Mouse (Mus musculus): ENCODE data around the gene Batf2.
"Not testable (repeated sequence)": the region's sequence is repeated elsewhere in the genome, so short reads cannot be mapped to it uniquely, and the experiment has no call there.

Gene Batf2

GRCm38 (mm10) chr19:6132171-6132827, 8.5 kb upstream of the Batf2 start:
- DNase-seq (ENCODE audit: low read depth, low spot score) = no peak

GRCm38 (mm10) chr19:6133197-6133596, 7.6 kb upstream of the Batf2 start:
- not testable (repeated sequence) for DNase-seq (ENCODE audit: low read depth, low spot score)

GRCm38 (mm10) chr19:6136397-6136796, 4.4 kb upstream of the Batf2 start:
- DNase-seq (ENCODE audit: low read depth, low spot score) = no peak

- no peak for DNase-seq (ENCODE audit: low read depth, low spot score)
Observed at GRCm38 (mm10) chr19:6139701-6140100, 1.1 kb upstream of the Batf2 start.

- no peak for DNase-seq (ENCODE audit: low read depth, low spot score)
Observed at GRCm38 (mm10) chr19:6140374-6140677, 457 bp upstream of the Batf2 start.

- DNase-seq (ENCODE audit: low read depth, low spot score) = peak; percentile 84
Observed at GRCm38 (mm10) chr19:6141394-6141749, 589 bp downstream of the Batf2 start, which contains the start of gene Arl2. Gene Arl2 (minus strand): TSS chr19:6141548.

- no peak for DNase-seq (ENCODE audit: low read depth, low spot score)
Observed at GRCm38 (mm10) chr19:6144842-6145241, 4.1 kb downstream of the Batf2 start.

- no peak for DNase-seq (ENCODE audit: low read depth, low spot score)
Observed at GRCm38 (mm10) chr19:6155174-6155573, 14.4 kb downstream of the Batf2 start.

GRCm38 (mm10) chr19:6156372-6156771, 15.6 kb downstream of the Batf2 start:
- DNase-seq (ENCODE audit: low read depth, low spot score) = no peak

GRCm38 (mm10) chr19:6157220-6157619, 16.4 kb downstream of the Batf2 start:
- no peak for DNase-seq (ENCODE audit: low read depth, low spot score)

GRCm38 (mm10) chr19:6163872-6164547, 23.2 kb downstream of the Batf2 start:
- no peak for DNase-seq (ENCODE audit: low read depth, low spot score)

- DNase-seq (ENCODE audit: low read depth, low spot score) = peak; percentile 24
Observed at GRCm38 (mm10) chr19:6166750-6167149, 26.0 kb downstream of the Batf2 start.

- no peak for DNase-seq (ENCODE audit: low read depth, low spot score)
Observed at GRCm38 (mm10) chr19:6171215-6171614, 30.4 kb downstream of the Batf2 start.

GRCm38 (mm10) chr19:6174771-6175170, 34.0 kb downstream of the Batf2 start:
- DNase-seq (ENCODE audit: low read depth, low spot score) = no peak

GRCm38 (mm10) chr19:6178775-6179174, 38.0 kb downstream of the Batf2 start:
- DNase-seq (ENCODE audit: low read depth, low spot score) = no peak

- no peak for DNase-seq (ENCODE audit: low read depth, low spot score)
Observed at GRCm38 (mm10) chr19:6181629-6182028, 40.8 kb downstream of the Batf2 start.

GRCm38 (mm10) chr19:6182534-6182933, 41.8 kb downstream of the Batf2 start:
- DNase-seq (ENCODE audit: low read depth, low spot score) = no peak

- DNase-seq (ENCODE audit: low read depth, low spot score) = peak; percentile 56
Observed at GRCm38 (mm10) chr19:6184131-6184530, 43.3 kb downstream of the Batf2 start, which contains the start of gene Majin. Gene Majin (plus strand): TSS chr19:6184388.

- DNase-seq (ENCODE audit: low read depth, low spot score) = no peak
Observed at GRCm38 (mm10) chr19:6204265-6204664, 63.5 kb downstream of the Batf2 start.

- DNase-seq (ENCODE audit: low read depth, low spot score) = no peak
Observed at GRCm38 (mm10) chr19:6206716-6207115, 65.9 kb downstream of the Batf2 start.

GRCm38 (mm10) chr19:6216046-6216705, 75.4 kb downstream of the Batf2 start:
- DNase-seq (ENCODE audit: low read depth, low spot score) = no peak

GRCm38 (mm10) chr19:6218606-6219005, 77.8 kb downstream of the Batf2 start:
- DNase-seq (ENCODE audit: low read depth, low spot score) = no peak
